Mouse (Mus musculus) CH12.LX (cell line): ENCODE data around the gene Grk5.

ENCODE experiments used
- CTCF ChIP-seq, 2 experiments: IDR thresholded peaks in 1 of 2; conservative IDR thresholded peaks in 1 of 2; 2 replicates each; pipeline ENCODE4 v1.5.1; 2011 to 2012; ENCODE audit warnings: low read depth in 2 of 2, low read length in 2 of 2, improper control_type of control experiment in 1 of 2, inconsistent platforms in 1 of 2, mild to moderate bottlenecking in 1 of 2, moderate library complexity in 1 of 2
- NRF1 ChIP-seq: IDR thresholded peaks from 2 replicates; pipeline ENCODE4 v1.6.1; 2014; ENCODE audit warnings: low read depth, mild to moderate bottlenecking, inconsistent platforms, low read length, improper control_type of control experiment, moderate library complexity
- POLR2AphosphoS2 ChIP-seq: IDR thresholded peaks from 2 replicates; pipeline ENCODE4 v1.6.1; 2011; ENCODE audit warnings: low read depth, low read length, improper control_type of control experiment

DNA sequence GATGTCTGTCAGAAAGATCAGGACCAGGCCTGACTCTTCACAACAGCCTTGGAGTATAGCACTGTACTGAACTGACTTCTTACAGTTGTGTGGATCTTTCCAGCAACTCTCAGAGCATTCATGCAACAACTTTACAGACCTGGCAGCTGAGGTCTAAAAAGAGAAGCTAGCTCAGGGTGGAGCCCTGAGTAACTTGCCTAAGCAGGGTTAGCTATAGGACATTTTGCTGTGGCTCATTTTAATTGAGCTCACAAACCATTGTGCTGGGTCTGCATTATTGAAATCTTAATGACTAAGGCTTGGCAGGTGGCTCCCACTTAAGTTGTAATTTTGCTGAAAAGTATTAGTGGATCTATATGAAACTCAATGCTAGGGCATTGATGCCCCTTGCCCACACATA is 162.5 kb downstream of the Grk5 start:
- TF ChIP-seq POLR2AphosphoS2 (no peak), NRF1 (no peak), CTCF (conservative IDR thresholded peaks at IDR 0.05 in 1 of 2, IDR thresholded peaks at IDR 0.05 in 1 of 2; ENCODE audit: low read depth in 2 of 2, low read length in 2 of 2) (no peak)
